Mouse (Mus musculus) embryonic facial prominence, embryonic 13.5 days (tissue): ENCODE results near the gene Acacb. TPM values are rescaled to one million over a fixed set of nuclear protein-coding genes. Genes with fewer than 3 reads are reported as not detected.

Source experiments
- ATAC-seq: fragments of 200-750 bp; cut with Nextera tagmentation; 2 replicates; pipeline ENCODE4 v1.8.0; 2017; ENCODE audit warnings: low read depth; ENCODE audit not compliant: insufficient number of reproducible peaks, insufficient read depth, low FRiP score, low TSS enrichment
- H3K27ac ChIP-seq: fragments of 300-500 bp; sonication (generic); 2 replicates; pipeline ENCODE4 v1.5.1; 2015; ENCODE audit warnings: moderate library complexity, mild to moderate bottlenecking, inconsistent platforms
- H3K27me3 ChIP-seq: fragments of 300-500 bp; sonication (generic); 2 replicates; pipeline ENCODE4 v1.6.1; 2015; ENCODE audit warnings: mild to moderate bottlenecking, inconsistent platforms
- H3K36me3 ChIP-seq: fragments of 300-500 bp; sonication (generic); 2 replicates; pipeline ENCODE4 v1.6.1; 2015; ENCODE audit warnings: mild to moderate bottlenecking, inconsistent platforms
- H3K4me1 ChIP-seq: fragments of 300-500 bp; sonication (generic); 2 replicates; pipeline ENCODE4 v1.6.1; 2015; ENCODE audit warnings: inconsistent platforms
- H3K4me2 ChIP-seq: fragments of 300-500 bp; sonication (generic); 2 replicates; pipeline ENCODE4 v1.6.1; 2015; ENCODE audit warnings: moderate library complexity, mild to moderate bottlenecking, inconsistent platforms
- H3K4me3 ChIP-seq: fragments of 300-500 bp; sonication (generic); 2 replicates; pipeline ENCODE4 v1.5.1; 2015; ENCODE audit warnings: mild to moderate bottlenecking, inconsistent platforms
- H3K9ac ChIP-seq: fragments of 300-500 bp; sonication (generic); 2 replicates; pipeline ENCODE4 v1.6.1; 2015; ENCODE audit warnings: mild to moderate bottlenecking, inconsistent platforms
- H3K9me3 ChIP-seq: fragments of 300-500 bp; sonication (generic); 2 replicates; pipeline ENCODE4 v1.6.1; 2016; ENCODE audit warnings: inconsistent platforms
- WGBS: fragments of 180-500 bp; shearing (Covaris S2); methylation state at CpG from one replicate; pipeline ENCODE4 v1.1.7; 2015; ENCODE audit warnings: mixed read lengths; 5-methylcytosine and 5-hydroxymethylcytosine counted together
- polyA plus RNA-seq: library from polyadenylated mRNA; unstranded; fragments of >200 nt; fragmentation: Nextera tagmentation; extraction: Ambion mirVana; gene quantifications from 2 replicates; pipeline ENCODE4 v1.2.1, GENCODE M21; 2015

Gene Acacb
- polyA plus RNA-seq, 1 experiment from 2014 or later, result 2.7 TPM

- Histone ChIP-seq H3K4me2 (no peak overlapping the region), H3K9me3 (no peaks in the 10 kb centered on the region), H3K27me3 (no peaks in the 10 kb centered on the region), H3K4me1 (no peaks in the 10 kb centered on the region), H3K9ac (no peak overlapping the region), H3K36me3 (no peaks in the 10 kb centered on the region), H3K27ac (no peak overlapping the region), H3K4me3 (no peak overlapping the region)
- WGBS, result 65% methylated on average over 6 of the region's 6 CpGs
- ATAC-seq, result no peak
These were observed 16.9 kb downstream of the Acacb start for GRCm38 (mm10) chr5:114163117-114163696.

GRCm38 (mm10) chr5:114170345-114170744, 24.0 kb downstream of the Acacb start:
- no peak overlapping the region for H3K27ac ChIP-seq
- no peaks in the 10 kb centered on the region; the same call in 1 of the 2 replicates for H3K9me3 ChIP-seq
- no peak overlapping the region for H3K4me3 ChIP-seq
- no peak for ATAC-seq
- 78% methylated on average over 7 of the region's 7 CpGs for WGBS
- no peaks in the 10 kb centered on the region for H3K36me3 ChIP-seq
- H3K9ac ChIP-seq, result no peak overlapping the region
- peaks cover 4% of the 10 kb centered on the region; the same call in 1 of the 2 replicates for H3K4me1 ChIP-seq
- H3K4me2 ChIP-seq, result no peak overlapping the region
- peaks cover 6% of the 10 kb centered on the region for H3K27me3 ChIP-seq

GRCm38 (mm10) chr5:114172936-114173335, 26.6 kb downstream of the Acacb start:
- no peak overlapping the region for H3K4me3 ChIP-seq
- no peak overlapping the region for H3K9ac ChIP-seq
- H3K4me1 ChIP-seq, result peaks cover 14% of the 10 kb centered on the region
- no peak overlapping the region for H3K4me2 ChIP-seq
- peaks cover 9% of the 10 kb centered on the region for H3K27me3 ChIP-seq
- ATAC-seq, result no peak
- H3K36me3 ChIP-seq, result no peaks in the 10 kb centered on the region
- 87% methylated on average over 3 of the region's 3 CpGs for WGBS
- no peaks in the 10 kb centered on the region; the same call in 1 of the 2 replicates for H3K9me3 ChIP-seq
- no peak overlapping the region for H3K27ac ChIP-seq

- H3K36me3 ChIP-seq, result no peaks in the 10 kb centered on the region
- peaks cover 9% of the 10 kb centered on the region for H3K27me3 ChIP-seq
- no peaks in the 10 kb centered on the region; the same call in 1 of the 2 replicates for H3K9me3 ChIP-seq
- no peak for ATAC-seq
- no peak overlapping the region for H3K27ac ChIP-seq
- H3K9ac ChIP-seq, result no peak overlapping the region
- H3K4me2 ChIP-seq, result no peak overlapping the region
- H3K4me1 ChIP-seq, result peaks cover 14% of the 10 kb centered on the region
- 71% methylated on average over 7 of the region's 7 CpGs for WGBS
- H3K4me3 ChIP-seq, result no peak overlapping the region
These were observed 27.1 kb downstream of the Acacb start for GRCm38 (mm10) chr5:114173458-114173857.

DNA sequence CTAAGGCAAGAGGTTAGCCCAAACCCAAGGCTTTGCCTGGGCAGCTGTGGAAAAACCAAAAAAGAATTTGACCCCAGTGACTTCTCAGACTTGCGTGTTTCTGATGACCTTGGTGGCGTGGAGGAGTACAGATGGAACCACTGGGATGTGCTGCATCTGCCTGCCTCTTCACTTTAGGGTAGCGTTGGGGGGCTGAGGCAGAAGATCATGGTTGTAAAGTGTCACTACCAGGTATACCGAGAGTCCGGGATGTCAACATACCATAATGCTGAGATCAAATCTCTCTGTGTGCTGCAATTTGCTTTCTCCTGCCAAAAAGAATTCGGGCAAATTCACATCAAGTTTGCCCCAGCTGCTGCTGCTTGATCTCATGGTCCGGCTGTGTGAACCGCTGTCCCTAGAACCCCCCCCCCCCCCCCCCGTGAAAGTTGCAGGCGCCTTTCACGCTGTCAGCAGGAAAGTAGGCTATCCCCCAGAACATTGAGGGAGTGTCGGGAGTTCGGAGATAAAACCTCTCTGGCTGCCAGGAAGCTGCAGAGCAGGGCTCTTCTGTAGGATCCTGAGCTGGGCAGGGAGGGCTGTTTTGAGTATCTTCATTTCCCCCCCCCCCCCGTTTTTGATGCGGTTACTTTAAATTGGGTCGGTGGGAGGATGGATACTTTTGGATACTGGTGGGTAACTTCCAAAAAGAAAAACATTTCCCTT, 27.7 kb downstream of the Acacb start:
- Histone ChIP-seq H3K9me3 (no peaks in the 10 kb centered on the region), H3K9ac (no peak overlapping the region), H3K4me1 (peaks cover 14% of the 10 kb centered on the region), H3K4me2 (peak overlapping the region; percentile 43), H3K27ac (no peak overlapping the region), H3K4me3 (no peak overlapping the region), H3K27me3 (peaks cover 9% of the 10 kb centered on the region), H3K36me3 (no peaks in the 10 kb centered on the region)
- no peak for ATAC-seq
- WGBS, result 27% methylated on average over 16 of the region's 16 CpGs

GRCm38 (mm10) chr5:114174639-114175038, 28.3 kb downstream of the Acacb start:
- H3K36me3 ChIP-seq, result no peaks in the 10 kb centered on the region
- no peak overlapping the region for H3K4me3 ChIP-seq
- H3K9me3 ChIP-seq, result no peaks in the 10 kb centered on the region
- peaks cover 14% of the 10 kb centered on the region for H3K4me1 ChIP-seq
- peaks cover 9% of the 10 kb centered on the region for H3K27me3 ChIP-seq
- no peak for ATAC-seq
- H3K9ac ChIP-seq, result no peak overlapping the region
- no peak overlapping the region for H3K27ac ChIP-seq
- WGBS, result 14% methylated on average over 16 of the region's 16 CpGs
- peak overlapping the region; percentile 43 for H3K4me2 ChIP-seq

- Histone ChIP-seq H3K9ac (peak overlapping the region; percentile 74), H3K4me1 (peaks cover 14% of the 10 kb centered on the region), H3K27ac (peak overlapping the region; percentile 14; the same call in 1 of the 2 replicates), H3K4me3 (peak overlapping the region; percentile 53), H3K36me3 (no peaks in the 10 kb centered on the region), H3K27me3 (peaks cover 9% of the 10 kb centered on the region), H3K9me3 (no peaks in the 10 kb centered on the region), H3K4me2 (peak overlapping the region; percentile 73)
- WGBS, result under 1% methylated on average over 26 of the region's 26 CpGs
- peak; percentile 88 for ATAC-seq
These were observed 29.3 kb downstream of the Acacb start for GRCm38 (mm10) chr5:114175596-114176171.

DNA sequence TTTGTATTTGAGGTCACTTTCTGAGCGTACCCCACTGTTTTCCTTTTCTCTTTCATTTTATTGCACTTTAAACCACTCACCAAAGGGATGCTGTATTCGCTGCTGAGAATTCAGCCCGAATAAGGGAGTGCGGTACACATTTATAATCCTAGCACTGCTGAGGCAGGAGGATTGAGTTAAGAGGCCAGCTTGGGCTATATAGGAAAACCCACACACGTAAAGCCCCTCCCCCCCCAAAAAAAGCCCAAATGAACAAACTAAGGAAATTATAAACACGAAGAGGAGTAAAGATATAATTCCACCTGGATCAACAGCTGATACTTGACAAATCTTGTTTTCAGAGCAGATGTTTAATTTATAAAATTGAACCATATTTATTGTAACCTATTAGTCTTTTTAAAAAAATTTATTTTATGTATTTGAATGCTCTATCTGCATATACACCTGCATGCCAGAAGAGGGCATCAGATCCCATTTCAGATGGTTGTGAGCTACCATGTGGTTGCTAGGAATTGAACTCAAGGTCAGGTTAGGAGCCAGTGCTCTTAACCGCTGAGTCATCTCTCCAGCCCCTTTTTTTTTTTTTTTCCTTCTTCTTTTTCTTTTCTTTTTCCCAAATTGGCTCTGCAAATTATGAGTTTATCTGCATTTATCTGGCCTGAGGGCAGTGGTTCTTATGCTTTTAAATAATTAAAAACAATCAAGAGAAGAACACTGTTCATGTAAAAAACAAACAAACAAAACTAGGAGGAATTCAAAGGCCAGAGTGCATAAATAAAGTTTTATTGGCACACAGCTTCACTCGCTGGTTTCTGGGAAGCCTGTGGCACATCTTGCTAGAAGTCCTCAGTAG, 30.4 kb downstream of the Acacb start:
- Histone ChIP-seq H3K36me3 (no peaks in the 10 kb centered on the region), H3K27me3 (peaks cover 9% of the 10 kb centered on the region), H3K9me3 (no peaks in the 10 kb centered on the region), H3K4me1 (peaks cover 14% of the 10 kb centered on the region), H3K27ac (no peak overlapping the region), H3K9ac (peak overlapping the region; percentile 74), H3K4me2 (peak overlapping the region; percentile 73), H3K4me3 (peak overlapping the region; percentile 53)
- ATAC-seq, result no peak
- WGBS, result 65% methylated on average over 8 of the region's 8 CpGs

DNA sequence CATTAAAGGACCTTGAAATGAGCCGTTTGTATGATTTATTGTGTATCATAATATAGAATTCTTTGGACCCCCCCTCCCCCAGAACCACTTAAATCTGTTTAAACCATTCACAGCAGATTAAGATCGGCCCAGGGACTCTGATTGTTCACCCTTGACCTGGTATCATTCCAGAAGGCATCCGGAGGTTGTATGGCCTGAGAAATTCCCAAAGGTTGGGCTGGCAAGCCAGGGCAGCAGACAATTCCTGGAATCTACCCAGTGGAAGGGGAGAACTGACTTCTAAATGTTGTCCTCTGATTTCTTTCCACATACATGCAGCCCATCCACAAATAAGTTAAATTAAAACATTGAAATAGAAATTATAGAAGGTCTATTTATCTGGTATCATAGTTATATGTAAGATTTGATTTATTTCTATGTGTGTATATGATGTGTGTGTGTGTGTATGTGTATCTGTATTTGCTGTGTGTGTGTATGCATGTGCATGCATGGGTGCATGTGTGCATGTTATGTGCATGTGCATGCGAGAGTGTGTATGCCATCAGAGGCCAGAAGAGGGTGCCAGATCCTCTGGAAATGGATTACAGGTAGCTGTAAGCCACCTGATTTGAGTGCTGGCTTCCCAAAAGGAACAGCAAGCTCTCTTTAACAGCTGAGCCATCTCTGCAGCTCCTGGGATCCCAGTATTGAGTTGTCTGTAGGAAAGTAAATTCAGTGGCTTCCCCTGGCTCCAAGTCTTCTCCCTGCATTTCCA, 31.8 kb downstream of the Acacb start:
- Histone ChIP-seq H3K4me1 (peaks cover 14% of the 10 kb centered on the region), H3K4me3 (no peak overlapping the region), H3K27me3 (peaks cover 9% of the 10 kb centered on the region), H3K4me2 (no peak overlapping the region), H3K9me3 (no peaks in the 10 kb centered on the region), H3K9ac (no peak overlapping the region), H3K36me3 (no peaks in the 10 kb centered on the region), H3K27ac (no peak overlapping the region)
- no peak for ATAC-seq
- WGBS, result 85% methylated on average over 4 of the region's 4 CpGs

GRCm38 (mm10) chr5:114179541-114179940, 33.2 kb downstream of the Acacb start:
- Histone ChIP-seq H3K36me3 (no peaks in the 10 kb centered on the region), H3K4me3 (no peak overlapping the region)
- no peak for ATAC-seq

DNA sequence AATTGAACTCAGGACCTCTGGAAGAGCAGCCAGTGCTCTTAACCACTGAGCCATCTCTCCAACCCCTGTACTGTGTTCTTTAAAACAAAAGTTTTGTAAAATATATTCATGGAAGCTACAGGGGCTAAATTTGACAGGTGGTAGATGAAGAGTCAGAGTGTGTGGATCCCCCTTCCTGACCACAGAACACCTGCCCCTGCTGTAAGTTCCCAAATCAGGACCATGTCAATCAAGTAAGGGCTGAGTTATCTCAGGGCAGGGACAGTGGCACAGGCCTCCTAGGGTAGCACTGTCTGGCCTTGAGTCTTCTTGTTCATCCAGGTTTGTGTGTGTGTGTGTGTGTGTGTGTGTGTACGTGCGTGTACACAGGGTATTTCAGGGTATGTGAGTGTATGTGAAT, 37.2 kb downstream of the Acacb start:
- Histone ChIP-seq H3K4me2 (no peak overlapping the region), H3K27ac (no peak overlapping the region), H3K9ac (no peak overlapping the region), H3K4me1 (no peaks in the 10 kb centered on the region), H3K27me3 (no peaks in the 10 kb centered on the region), H3K4me3 (no peak overlapping the region), H3K9me3 (no peaks in the 10 kb centered on the region), H3K36me3 (no peaks in the 10 kb centered on the region)
- ATAC-seq, result no peak
- 96% methylated on average over 2 of the region's 2 CpGs for WGBS

More at GRCm38 (mm10) chr5:114179541-114179940, 33.2 kb downstream of the Acacb start:
- no peak overlapping the region for H3K27ac ChIP-seq
- H3K4me1 ChIP-seq, result peaks cover 14% of the 10 kb centered on the region
- no peaks in the 10 kb centered on the region for H3K9me3 ChIP-seq
- WGBS, result 82% methylated on average over 11 of the region's 11 CpGs
- peaks cover 9% of the 10 kb centered on the region for H3K27me3 ChIP-seq
- no peak overlapping the region for H3K4me2 ChIP-seq
- H3K9ac ChIP-seq, result no peak overlapping the region
